Mouse (Mus musculus): ENCODE results near the gene Gas2l2.

The Gas2l2 gene

DNA sequence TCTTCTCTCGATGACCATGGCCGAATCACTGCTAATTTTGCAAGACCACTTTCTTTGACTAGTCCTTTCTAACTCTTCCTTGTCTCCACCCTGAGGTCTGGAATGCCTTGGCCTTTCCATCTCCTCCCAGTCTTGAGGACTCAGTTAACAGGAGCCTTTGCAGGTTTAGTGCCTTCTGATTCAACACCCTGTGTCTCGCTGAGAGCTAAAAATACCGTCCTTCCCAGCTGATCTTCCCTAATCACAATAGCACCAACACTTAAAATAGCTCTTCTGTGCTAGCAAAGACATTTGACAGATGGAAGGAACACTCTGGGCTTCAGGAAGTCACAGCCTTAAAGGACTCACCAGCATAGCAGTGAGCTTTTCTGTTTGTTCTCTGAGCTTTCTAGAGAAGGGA lies 36.2 kb downstream of the Gas2l2 start:
- DNase-seq: no peak

DNA sequence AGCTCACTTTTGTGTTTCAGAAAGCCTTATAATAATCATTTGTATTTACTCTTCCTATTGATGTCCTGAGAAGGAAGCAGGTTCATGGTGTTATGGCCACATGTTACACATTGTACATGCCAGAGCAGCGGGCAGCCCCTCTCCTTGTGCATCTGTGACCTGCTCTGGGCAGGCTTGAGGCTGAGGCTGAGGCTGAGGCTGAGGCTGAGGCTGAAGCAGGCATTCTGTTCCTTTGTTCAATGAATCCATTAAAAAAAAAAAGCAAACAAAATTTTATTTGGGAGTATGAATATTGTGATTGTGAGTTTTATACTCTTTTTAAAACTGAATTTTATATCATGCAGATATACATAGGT lies 45.7 kb downstream of the Gas2l2 start:
- DNase-seq: no peak

DNA sequence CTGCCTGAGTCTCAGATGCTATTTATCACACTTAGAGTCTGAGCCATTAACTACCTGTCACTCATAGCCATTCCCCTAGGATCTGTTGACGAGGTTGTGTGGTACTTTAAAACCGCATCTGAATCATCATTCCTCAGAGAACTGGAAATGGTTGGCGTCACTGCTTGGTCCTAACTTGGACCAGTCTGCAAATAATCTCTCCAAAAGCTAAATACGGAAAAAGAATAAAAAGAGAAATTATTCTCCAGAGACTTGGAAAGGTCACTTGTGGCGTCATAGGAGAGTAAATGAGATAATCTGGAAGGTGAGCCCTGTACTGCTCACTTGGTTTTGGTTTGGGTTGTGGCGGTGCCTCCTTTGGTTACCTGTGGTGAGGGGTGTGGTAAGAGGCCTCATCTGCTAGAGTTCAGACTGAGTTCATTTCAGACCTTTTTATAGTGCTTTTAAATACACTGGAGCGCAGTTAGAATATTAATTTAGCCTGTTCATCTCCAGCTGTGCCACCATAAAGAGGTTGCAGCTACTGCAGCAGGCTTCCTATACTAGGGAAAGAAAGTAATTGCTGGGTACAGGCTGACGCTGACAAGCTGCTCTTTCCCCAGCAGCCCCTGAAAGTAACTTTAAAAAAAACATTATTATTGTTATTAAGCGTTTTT lies 46.3 kb downstream of the Gas2l2 start:
- DNase-seq: no peak

DNA sequence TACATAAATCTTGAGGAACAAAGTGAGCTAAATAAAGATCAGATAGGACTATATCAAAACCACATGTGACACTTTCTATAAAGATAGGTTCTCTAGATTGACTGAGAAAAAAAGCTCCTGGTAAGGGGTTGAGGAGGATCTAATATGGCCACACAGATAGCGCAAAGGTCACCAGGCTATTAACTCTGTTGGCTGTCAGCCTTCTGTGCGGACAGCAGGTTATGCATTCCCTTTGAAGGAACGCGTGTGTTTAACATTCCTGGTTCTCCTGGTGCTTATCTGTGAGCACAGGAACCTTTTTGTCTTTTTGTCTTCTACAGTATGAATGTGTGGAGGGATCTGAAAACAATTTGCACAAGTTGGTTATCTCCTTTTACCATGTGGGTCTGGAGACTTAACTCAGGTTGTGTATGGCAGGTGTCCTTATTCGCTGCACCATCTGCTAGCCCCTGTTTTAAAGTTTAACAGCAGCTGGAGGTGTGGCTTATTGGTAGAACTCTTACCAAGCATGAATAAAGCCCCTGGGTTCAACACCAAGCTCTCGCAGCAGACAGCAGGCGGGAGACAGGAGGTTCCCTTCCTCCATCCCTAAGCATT lies 49.4 kb downstream of the Gas2l2 start:
- no peak for DNase-seq

Measured in kidney, postnatal 14 days (tissue).